Mouse (Mus musculus) forebrain, embryonic 15.5 days (tissue): ENCODE measurements around the gene Tex46. TPM values are rescaled to one million over a fixed set of nuclear protein-coding genes. Genes with fewer than 3 reads are reported as not detected.
A peak's percentile ranks its signal among the peaks of the same experiment; 100 is the strongest.

Experiments used
- ATAC-seq: fragments of 200-750 bp; cut with Nextera tagmentation; replicated peaks from 2 replicates; pipeline ENCODE4 v1.8.0; 2017; ENCODE audit warnings: mild to moderate bottlenecking, moderate TSS enrichment, moderate library complexity
- H3K27ac ChIP-seq: fragments of 300-500 bp; sonication (generic); replicated peaks from 2 replicates; pipeline ENCODE4 v1.5.1; 2015; ENCODE audit warnings: mild to moderate bottlenecking, inconsistent platforms
- H3K27me3 ChIP-seq: fragments of 300-500 bp; sonication (generic); 2 replicates; pipeline ENCODE4 v1.6.1; 2015; ENCODE audit warnings: inconsistent platforms
- H3K36me3 ChIP-seq: fragments of 300-500 bp; sonication (generic); 2 replicates; pipeline ENCODE4 v1.6.1; 2015; ENCODE audit warnings: mild to moderate bottlenecking, inconsistent platforms
- H3K4me1 ChIP-seq: fragments of 300-500 bp; sonication (generic); 2 replicates; pipeline ENCODE4 v1.6.1; 2015; ENCODE audit warnings: inconsistent platforms
- H3K4me2 ChIP-seq: fragments of 300-500 bp; sonication (generic); replicated peaks from 2 replicates; pipeline ENCODE4 v1.6.1; 2015; ENCODE audit warnings: mild to moderate bottlenecking, inconsistent platforms
- H3K4me3 ChIP-seq: fragments of 300-500 bp; sonication (generic); 2 replicates; pipeline ENCODE4 v1.5.1; 2015; ENCODE audit warnings: mild to moderate bottlenecking, inconsistent platforms
- H3K9ac ChIP-seq: fragments of 300-500 bp; sonication (generic); replicated peaks from 2 replicates; pipeline ENCODE4 v1.6.1; 2015; ENCODE audit warnings: mild to moderate bottlenecking, inconsistent platforms
- H3K9me3 ChIP-seq: fragments of 300-500 bp; sonication (generic); 2 replicates; pipeline ENCODE4 v1.6.1; 2016; ENCODE audit warnings: inconsistent platforms
- WGBS: fragments of 180-500 bp; shearing (Covaris S2); methylation state at CpG from one replicate; pipeline ENCODE4 v1.1.7; 2015; ENCODE audit warnings: mixed read lengths; 5-methylcytosine and 5-hydroxymethylcytosine counted together
- polyA plus RNA-seq: library from polyadenylated mRNA; unstranded; fragments of >200 nt; fragmentation: Nextera tagmentation; extraction: Ambion mirVana; gene quantifications from 2 replicates; pipeline ENCODE4 v1.2.1, GENCODE M21; 2015

The Tex46 gene
- polyA plus RNA-seq, 1 experiment from 2014 or later: not detected

GRCm38 (mm10) chr4:136600536-136600935 is 9.7 kb upstream of the Tex46 start:
- peak overlapping the region; percentile 97; the same call in 1 of the 2 replicates for H3K27ac ChIP-seq
- H3K4me1 ChIP-seq: peaks cover 37% of the 10 kb centered on the region
- no peak for ATAC-seq
- no peaks in the 10 kb centered on the region for H3K9me3 ChIP-seq
- no peaks in the 10 kb centered on the region for H3K27me3 ChIP-seq
- peak overlapping the region; percentile 66 for H3K4me3 ChIP-seq
- peak overlapping the region; percentile 99; the same call in 1 of the 2 replicates for H3K9ac ChIP-seq
- H3K4me2 ChIP-seq: peak overlapping the region; percentile 60
- WGBS: 85% methylated on average over 2 of the region's 2 CpGs
- H3K36me3 ChIP-seq: no peaks in the 10 kb centered on the region

- no peaks in the 10 kb centered on the region for H3K9me3 ChIP-seq
- no peaks in the 10 kb centered on the region for H3K27me3 ChIP-seq
- peaks cover 35% of the 10 kb centered on the region for H3K4me1 ChIP-seq
- under 1% methylated on average over 13 of the region's 13 CpGs for WGBS
- H3K4me2 ChIP-seq: peak overlapping the region; percentile 60
- peak overlapping the region; percentile 66 for H3K4me3 ChIP-seq
- H3K27ac ChIP-seq: peak overlapping the region; percentile 97
- ATAC-seq: peak; percentile 37
- peak overlapping the region; percentile 99 for H3K9ac ChIP-seq
- no peaks in the 10 kb centered on the region for H3K36me3 ChIP-seq
Measured at GRCm38 (mm10) chr4:136601476-136601875, 8.8 kb upstream of the Tex46 start.

- H3K4me1 ChIP-seq: peaks cover 33% of the 10 kb centered on the region
- no peaks in the 10 kb centered on the region for H3K36me3 ChIP-seq
- H3K4me2 ChIP-seq: peak overlapping the region; percentile 60
- WGBS: under 1% methylated on average over 48 of the region's 68 CpGs
- peak overlapping the region; percentile 99 for H3K9ac ChIP-seq
- H3K27ac ChIP-seq: peak overlapping the region; percentile 97
- peak overlapping the region; percentile 66 for H3K4me3 ChIP-seq
- H3K27me3 ChIP-seq: no peaks in the 10 kb centered on the region
- H3K9me3 ChIP-seq: no peaks in the 10 kb centered on the region
- peak; percentile 63 for ATAC-seq
Measured at GRCm38 (mm10) chr4:136602018-136602554, 8.2 kb upstream of the Tex46 start.

GRCm38 (mm10) chr4:136602568-136602967 is 7.7 kb upstream of the Tex46 start, which contains the start of gene Kdm1a:
TSS of gene Kdm1a (minus strand) at chr4:136602723.
- ATAC-seq: peak; percentile 94

GRCm38 (mm10) chr4:136605756-136606485 is 4.3 kb upstream of the Tex46 start:
- Histone ChIP-seq H3K4me3 (no peak overlapping the region), H3K9me3 (no peaks in the 10 kb centered on the region), H3K4me1 (peaks cover 8% of the 10 kb centered on the region), H3K9ac (no peak overlapping the region), H3K27me3 (no peaks in the 10 kb centered on the region), H3K4me2 (no peak overlapping the region), H3K36me3 (no peaks in the 10 kb centered on the region), H3K27ac (no peak overlapping the region)
- ATAC-seq: no peak
- 94% methylated on average over 19 of the region's 19 CpGs for WGBS

More at GRCm38 (mm10) chr4:136602568-136602967, 7.7 kb upstream of the Tex46 start, which contains the start of gene Kdm1a:
- Histone ChIP-seq H3K9ac (peak within 1 kb of the TSS; percentile 99), H3K36me3 (no peaks in the 10 kb centered on the region), H3K4me3 (peak within 1 kb of the TSS; percentile 66), H3K27me3 (no peaks in the 10 kb centered on the region), H3K4me1 (peaks cover 31% of the 10 kb centered on the region), H3K27ac (peak within 1 kb of the TSS; percentile 97), H3K9me3 (no peaks in the 10 kb centered on the region), H3K4me2 (peak within 1 kb of the TSS; percentile 60)
- WGBS: under 1% methylated on average over 20 of the region's 45 CpGs

GRCm38 (mm10) chr4:136613657-136614056 is 3.4 kb downstream of the Tex46 start:
- 63% methylated on average over 7 of the region's 7 CpGs for WGBS
- H3K27me3 ChIP-seq: no peaks in the 10 kb centered on the region

GRCm38 (mm10) chr4:136621336-136621735 is 11.1 kb downstream of the Tex46 start:
- no peak overlapping the region for H3K4me2 ChIP-seq
- 0% methylated on average over 1 of the region's 1 CpGs for WGBS

More at GRCm38 (mm10) chr4:136613657-136614056, 3.4 kb downstream of the Tex46 start:
- Histone ChIP-seq H3K9ac (no peak overlapping the region), H3K36me3 (no peaks in the 10 kb centered on the region), H3K27ac (no peak overlapping the region), H3K4me2 (no peak overlapping the region), H3K4me3 (no peak overlapping the region), H3K9me3 (no peaks in the 10 kb centered on the region), H3K4me1 (no peaks in the 10 kb centered on the region)
- ATAC-seq: no peak

GRCm38 (mm10) chr4:136621956-136622355 is 11.7 kb downstream of the Tex46 start:
- Histone ChIP-seq H3K4me1 (no peaks in the 10 kb centered on the region), H3K4me3 (no peak overlapping the region), H3K4me2 (no peak overlapping the region), H3K9ac (no peak overlapping the region), H3K36me3 (no peaks in the 10 kb centered on the region), H3K27ac (no peak overlapping the region), H3K9me3 (no peaks in the 10 kb centered on the region), H3K27me3 (no peaks in the 10 kb centered on the region)
- 45% methylated on average over 5 of the region's 5 CpGs for WGBS
- ATAC-seq: no peak

More at GRCm38 (mm10) chr4:136621336-136621735, 11.1 kb downstream of the Tex46 start:
- Histone ChIP-seq H3K9me3 (no peaks in the 10 kb centered on the region), H3K4me1 (no peaks in the 10 kb centered on the region), H3K4me3 (no peak overlapping the region), H3K27ac (no peak overlapping the region), H3K36me3 (no peaks in the 10 kb centered on the region), H3K9ac (no peak overlapping the region), H3K27me3 (no peaks in the 10 kb centered on the region)
- ATAC-seq: no peak

- Histone ChIP-seq H3K9ac (no peak within 1 kb of the TSS), H3K9me3 (no peaks in the 10 kb centered on the region), H3K4me3 (no peak within 1 kb of the TSS), H3K27ac (no peak within 1 kb of the TSS), H3K27me3 (no peaks in the 10 kb centered on the region), H3K4me1 (no peaks in the 10 kb centered on the region), H3K36me3 (no peaks in the 10 kb centered on the region), H3K4me2 (no peak within 1 kb of the TSS)
- WGBS: 26% methylated on average over 6 of the region's 6 CpGs
- no peak for ATAC-seq
Measured at GRCm38 (mm10) chr4:136622388-136622787, 12.2 kb downstream of the Tex46 start, which contains the start of gene Lactbl1. TSS of gene Lactbl1 (plus strand) at chr4:136622621.

- Histone ChIP-seq H3K4me1 (peaks cover 8% of the 10 kb centered on the region; the same call in 1 of the 2 replicates), H3K9ac (no peak overlapping the region), H3K9me3 (no peaks in the 10 kb centered on the region), H3K4me3 (no peak overlapping the region), H3K27me3 (no peaks in the 10 kb centered on the region), H3K27ac (no peak overlapping the region), H3K36me3 (no peaks in the 10 kb centered on the region), H3K4me2 (no peak overlapping the region)
- ATAC-seq: no peak
- 72% methylated on average over 6 of the region's 6 CpGs for WGBS
Measured at GRCm38 (mm10) chr4:136626590-136626989, 16.4 kb downstream of the Tex46 start.

GRCm38 (mm10) chr4:136631237-136631994 is 21.2 kb downstream of the Tex46 start:
- H3K4me1 ChIP-seq: peaks cover 8% of the 10 kb centered on the region; the same call in 1 of the 2 replicates
- H3K9me3 ChIP-seq: no peaks in the 10 kb centered on the region
- no peaks in the 10 kb centered on the region for H3K36me3 ChIP-seq
- no peak overlapping the region for H3K4me2 ChIP-seq
- 77% methylated on average over 11 of the region's 11 CpGs for WGBS
- H3K27ac ChIP-seq: no peak overlapping the region
- no peak overlapping the region for H3K4me3 ChIP-seq
- peaks cover 6% of the 10 kb centered on the region; the same call in 1 of the 2 replicates for H3K27me3 ChIP-seq
- H3K9ac ChIP-seq: no peak overlapping the region
- peak; percentile 43; the same call in 1 of the 2 replicates for ATAC-seq

- no peak overlapping the region for H3K4me2 ChIP-seq
Measured at GRCm38 (mm10) chr4:136635995-136636394, 25.8 kb downstream of the Tex46 start.

More at GRCm38 (mm10) chr4:136635995-136636394, 25.8 kb downstream of the Tex46 start:
- Histone ChIP-seq H3K27ac (no peak overlapping the region), H3K4me1 (peaks cover 16% of the 10 kb centered on the region), H3K36me3 (no peaks in the 10 kb centered on the region), H3K9me3 (no peaks in the 10 kb centered on the region), H3K27me3 (peaks cover 24% of the 10 kb centered on the region), H3K9ac (no peak overlapping the region), H3K4me3 (no peak overlapping the region)
- ATAC-seq: no peak
